Mouse (Mus musculus) cerebellum, adult 11 months (tissue): ENCODE measurements around the gene Clps.
A peak's percentile ranks its signal among the peaks of the same experiment; 100 is the strongest.

Experiments
- DNase-seq: peaks from one replicate; pipeline ENCODE4 v3.0.0; 2022

The Clps gene

DNA sequence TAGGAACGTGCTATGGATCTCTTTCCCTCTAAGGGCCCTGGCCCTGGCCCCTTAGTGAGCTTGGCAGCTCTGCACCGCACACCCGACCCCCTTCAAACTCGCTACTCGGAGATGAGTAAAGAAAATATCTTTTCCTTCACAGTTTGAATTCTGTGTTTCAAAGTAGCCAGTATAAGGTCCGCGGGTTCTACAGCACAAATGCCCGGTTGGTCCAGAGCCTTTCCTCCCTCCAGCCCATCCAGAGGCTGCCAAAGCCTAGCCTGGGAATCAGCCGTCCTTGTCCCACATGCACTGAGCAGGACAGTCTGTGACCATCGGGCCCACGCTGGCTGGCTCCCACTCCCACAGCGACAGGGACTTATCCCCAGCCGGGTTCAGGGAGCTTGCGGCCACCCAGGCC, 11.5 kb downstream of the Clps start, which contains the start of gene Clpsl2:
Clpsl2 (plus strand) TSS at position 301 of the 400 bp plus-strand sequence.
- DNase-seq = no peak

GRCm38 (mm10) chr17:28548550-28548949, 12.0 kb downstream of the Clps start:
- no peak for DNase-seq

DNA sequence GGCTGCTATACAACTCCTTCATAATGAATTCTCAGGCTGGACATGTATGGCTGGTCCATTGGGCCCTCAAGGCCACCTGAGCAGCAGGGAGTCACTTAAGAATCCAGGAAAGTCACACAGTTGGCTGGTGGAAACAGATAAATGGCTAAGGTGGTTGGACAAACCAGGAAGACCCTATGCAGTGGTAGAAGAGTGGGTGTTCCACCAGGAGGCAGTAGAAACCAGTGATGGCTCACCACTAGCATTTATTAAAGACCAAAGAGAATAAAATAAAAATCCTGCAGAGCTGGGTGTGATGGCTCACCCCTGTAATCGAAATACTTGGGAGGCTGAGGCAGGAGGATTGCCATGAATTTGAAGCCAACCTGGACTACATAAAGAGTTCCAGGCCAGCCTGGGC, 13.6 kb downstream of the Clps start:
- no peak for DNase-seq

DNA sequence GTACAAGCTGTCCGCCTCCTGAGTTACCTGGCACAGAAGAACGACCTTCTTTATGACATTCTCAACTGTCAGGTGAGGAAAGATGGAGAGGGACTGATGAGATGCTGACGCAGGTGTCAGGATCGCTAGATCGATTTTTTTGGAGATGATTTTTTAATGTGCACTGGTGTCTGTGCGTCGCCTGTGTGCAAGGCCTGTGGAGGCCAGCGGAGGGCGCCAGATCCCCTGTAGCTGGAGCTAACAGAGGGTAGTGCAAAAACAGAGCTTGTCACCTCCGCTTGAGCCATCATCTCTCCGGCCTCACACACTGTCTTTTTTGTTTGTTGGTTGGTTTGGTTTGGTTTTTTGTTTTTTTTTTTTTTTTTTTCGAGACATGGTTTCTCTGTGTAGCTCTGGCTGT, 22.7 kb downstream of the Clps start:
- no peak for DNase-seq

DNA sequence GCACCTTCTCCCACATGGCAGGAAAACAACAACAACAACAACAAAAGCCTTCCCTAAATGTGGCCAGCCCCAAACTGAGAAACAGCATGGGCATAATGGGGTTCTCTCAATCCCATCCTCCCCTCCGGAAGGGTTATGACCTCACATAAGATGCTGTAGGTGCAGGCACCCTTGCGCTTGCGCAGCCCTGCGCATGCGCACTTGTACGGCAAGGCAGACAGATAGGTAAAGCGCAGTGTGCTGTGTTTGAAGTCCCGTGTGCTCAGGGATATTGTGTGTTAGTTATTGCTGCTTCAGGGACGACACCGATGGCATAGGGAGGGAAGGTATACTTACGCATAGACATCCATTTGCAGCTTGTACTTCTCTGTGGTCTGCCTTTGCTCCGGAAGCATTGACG, 27.2 kb downstream of the Clps start:
- DNase-seq = no peak

- no peak for DNase-seq
Measured at GRCm38 (mm10) chr17:28532557-28532956, 28.0 kb downstream of the Clps start.

DNA sequence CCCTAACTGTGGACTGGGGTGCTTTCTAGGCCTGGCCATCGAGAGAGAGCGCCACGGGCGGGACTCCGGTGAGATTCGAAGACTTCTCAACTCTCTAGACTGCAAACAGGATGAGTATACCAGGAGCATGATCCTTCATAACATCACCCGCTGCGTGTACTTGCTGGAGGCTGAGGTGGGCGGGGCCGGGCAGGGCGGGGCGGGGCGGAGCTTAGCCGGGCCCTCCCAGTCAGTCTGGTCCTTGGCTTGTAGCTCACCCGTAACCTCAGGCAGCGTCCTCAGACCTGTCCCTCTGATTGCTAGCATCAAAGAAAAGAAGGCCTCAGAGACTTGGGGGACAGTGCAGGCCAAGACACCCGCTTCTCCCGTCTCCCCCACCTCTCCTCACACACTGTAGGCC, 28.6 kb downstream of the Clps start:
- DNase-seq = no peak

DNA sequence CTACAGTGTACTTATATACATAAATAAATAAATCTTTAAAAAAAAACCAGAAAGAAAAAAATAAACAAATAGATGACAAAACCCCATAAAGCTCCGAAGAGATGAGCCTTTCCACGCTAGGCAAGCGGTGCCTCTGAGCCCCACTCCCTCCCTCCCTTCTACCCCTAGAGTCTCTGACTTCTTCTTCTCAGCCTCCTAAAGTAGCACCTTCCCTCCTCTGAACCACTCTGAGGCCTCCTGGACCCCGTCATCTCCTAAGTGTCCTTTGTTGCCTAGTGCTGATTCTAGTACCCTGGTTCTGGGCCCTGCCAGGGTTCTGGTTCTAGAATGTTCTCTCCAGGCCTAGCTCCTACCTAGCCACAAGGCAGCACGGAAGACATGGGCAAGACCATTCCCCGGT, 30.1 kb downstream of the Clps start, which contains the start of gene Armc12:
Armc12 (plus strand) TSS at position 301 of the 400 bp plus-strand sequence.
- DNase-seq = no peak

- DNase-seq = no peak
Measured at GRCm38 (mm10) chr17:28529116-28529515, 31.4 kb downstream of the Clps start.

- DNase-seq = peak; percentile 74
Measured at GRCm38 (mm10) chr17:28528043-28528351, 32.6 kb downstream of the Clps start.

- no peak for DNase-seq
Measured at GRCm38 (mm10) chr17:28527184-28528042, 33.2 kb downstream of the Clps start.

GRCm38 (mm10) chr17:28524831-28525430, 35.6 kb downstream of the Clps start:
- no peak for DNase-seq

DNA sequence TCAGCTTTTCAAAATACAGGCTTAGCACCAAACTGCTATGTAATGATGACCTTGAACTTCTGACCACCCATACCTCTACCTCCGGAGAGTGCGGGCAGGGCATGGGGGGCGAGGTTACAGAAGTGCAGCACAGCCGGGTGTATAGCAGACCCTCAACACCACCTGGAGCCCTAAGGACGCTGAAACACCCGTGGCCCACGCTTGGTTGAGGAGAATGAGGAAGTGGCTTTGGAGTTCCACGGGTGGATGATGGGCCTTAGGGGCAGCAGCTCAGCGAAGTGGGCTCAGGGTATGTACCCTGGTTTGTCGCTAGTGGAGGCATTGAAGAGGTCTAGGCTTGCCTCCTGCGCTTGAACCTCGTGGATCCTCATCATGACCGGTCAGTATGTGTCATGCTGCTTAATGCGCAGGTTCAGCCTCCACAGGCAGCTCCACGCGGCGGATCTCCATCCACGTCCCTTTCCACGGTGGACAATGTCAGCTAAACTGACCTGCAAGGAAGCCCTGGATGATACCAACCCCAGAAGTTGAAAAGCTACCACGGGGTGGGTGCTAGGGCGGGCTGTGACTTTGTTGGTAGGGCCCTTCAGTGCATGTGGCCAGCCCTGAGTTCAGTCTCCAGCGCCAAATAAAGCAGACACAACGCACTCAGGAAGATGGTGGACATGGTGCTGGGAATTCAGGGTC, 36.4 kb downstream of the Clps start:
- peak; percentile 30 for DNase-seq

GRCm38 (mm10) chr17:28523355-28524008, 37.1 kb downstream of the Clps start:
- no peak for DNase-seq

DNA sequence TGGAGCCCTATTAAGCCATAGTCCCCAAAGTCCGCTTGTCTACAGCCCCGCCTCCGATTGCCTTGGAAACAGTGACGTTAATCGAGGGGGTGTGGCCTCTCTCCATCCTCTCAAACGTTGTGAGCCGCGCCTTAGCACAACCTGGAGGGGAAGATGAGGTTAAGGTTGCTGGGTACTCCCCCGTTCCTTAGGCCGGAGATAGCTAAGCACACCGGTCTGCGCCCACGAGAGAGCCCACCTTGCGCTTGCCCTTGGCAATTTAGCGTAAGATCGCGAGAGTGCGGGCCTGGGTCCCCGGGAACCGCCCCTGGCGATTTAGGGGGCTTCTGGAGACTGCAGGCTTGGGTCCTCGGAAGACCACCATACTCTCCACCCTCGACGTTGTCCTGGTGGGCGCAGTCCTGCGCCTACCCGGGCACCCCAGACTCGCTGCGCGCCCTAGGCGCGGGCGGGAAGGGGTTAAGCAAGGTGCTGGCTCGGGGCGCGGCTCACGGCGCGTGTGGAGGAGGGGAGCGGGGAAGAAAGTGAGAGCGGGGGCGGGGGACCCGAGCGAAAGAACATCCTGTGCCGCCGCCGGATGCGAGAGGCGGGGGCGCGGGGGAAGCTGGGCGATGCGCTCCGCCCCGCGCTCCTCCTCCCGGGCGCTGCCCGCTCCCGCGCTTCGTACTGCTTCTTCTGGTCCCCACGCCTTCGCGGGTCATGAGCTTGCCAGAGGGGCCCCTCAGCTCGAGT, 37.8 kb downstream of the Clps start:
- peak; percentile 90 for DNase-seq

- no peak for DNase-seq
Measured at GRCm38 (mm10) chr17:28521920-28522319, 38.6 kb downstream of the Clps start.

DNA sequence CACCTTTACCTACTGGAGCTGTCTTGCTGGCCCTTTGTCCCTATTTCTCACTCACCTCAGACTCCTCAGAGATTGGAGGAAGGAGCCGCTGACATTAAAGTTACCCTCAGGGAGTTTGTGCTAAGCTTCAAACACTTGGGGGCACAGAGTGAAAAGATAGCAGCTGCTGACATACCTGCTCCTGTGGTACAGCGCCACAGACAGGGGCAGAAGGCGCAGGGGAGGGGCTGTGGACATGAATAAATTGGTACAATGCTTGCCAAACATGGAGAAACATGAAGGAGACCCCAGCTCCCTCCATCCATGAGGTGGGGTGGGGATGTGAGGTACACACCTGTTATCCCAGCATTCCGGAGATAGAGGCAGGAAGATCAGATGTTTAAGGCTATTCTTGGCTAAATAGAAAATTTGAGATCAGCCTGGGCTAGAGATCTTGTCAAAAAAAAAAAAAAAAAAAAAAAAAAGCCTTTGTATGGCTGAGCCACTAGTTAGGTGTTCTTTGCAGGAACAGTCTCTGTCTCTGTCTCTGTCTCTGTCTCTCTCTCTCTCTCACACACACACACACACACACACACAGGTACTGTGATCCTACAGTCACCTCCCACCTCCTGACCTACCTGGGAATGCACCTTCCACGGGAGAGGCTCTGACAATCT, 39.4 kb downstream of the Clps start:
- DNase-seq = no peak

- DNase-seq = no peak
Measured at GRCm38 (mm10) chr17:28520561-28520960, 40.0 kb downstream of the Clps start.

DNA sequence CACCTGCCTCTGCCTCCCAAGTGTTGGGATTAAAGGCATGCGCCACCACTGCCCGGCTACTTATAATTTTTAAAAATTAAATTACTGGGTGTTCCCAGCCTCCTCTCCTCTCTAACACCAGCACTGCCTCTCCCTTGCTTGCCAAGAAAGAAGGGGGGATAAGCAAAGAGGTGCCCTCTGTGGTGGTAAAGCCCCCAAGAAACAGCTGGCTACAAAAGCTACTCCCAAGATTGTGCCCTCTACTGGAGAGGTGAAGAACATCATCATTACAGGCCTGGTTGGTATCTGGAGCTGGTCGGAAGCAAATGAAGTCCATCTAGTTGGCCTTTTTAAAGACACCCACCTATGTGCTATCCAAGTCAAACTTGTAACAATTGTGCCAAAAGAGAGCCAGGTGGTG, 40.7 kb downstream of the Clps start:
- DNase-seq = no peak

GRCm38 (mm10) chr17:28518615-28519071, 41.9 kb downstream of the Clps start:
- no peak for DNase-seq

DNA sequence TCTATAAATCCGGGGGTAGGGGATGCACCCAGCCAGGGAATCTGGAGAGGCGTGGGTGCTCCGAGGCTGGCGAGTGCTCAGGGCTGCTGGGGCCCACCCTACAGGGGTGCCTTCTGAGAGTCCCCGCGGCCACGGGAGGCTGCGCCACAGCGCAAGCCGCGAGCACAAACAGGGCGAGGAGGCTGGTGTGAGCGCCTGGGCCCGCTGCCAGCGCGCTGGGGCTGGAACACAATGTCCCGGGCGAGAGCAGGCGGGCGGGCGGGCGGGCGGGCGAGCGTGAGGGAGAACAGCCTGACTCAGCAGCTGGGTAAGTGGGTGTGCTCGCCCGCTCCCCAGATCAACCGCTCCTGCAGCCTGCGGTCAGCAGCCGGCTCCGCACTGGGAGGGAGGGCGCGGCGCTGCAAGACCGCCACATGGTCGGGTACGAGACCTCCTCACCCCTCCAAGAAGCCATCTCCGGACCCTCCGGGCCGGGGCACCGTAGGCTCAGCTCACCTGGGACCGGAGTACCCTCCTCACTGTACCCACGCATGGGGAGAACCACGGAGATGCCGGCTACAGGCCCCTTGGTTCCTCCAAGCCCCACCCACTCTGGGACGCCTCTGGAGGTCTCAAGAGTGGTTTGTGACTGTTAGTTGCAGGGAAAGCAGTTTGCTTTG, 42.5 kb downstream of the Clps start:
- peak; percentile 72 for DNase-seq
